Mouse (Mus musculus) neutrophil, adult 59 days (primary cell): ENCODE data around the gene Hmg20b. TPM values are rescaled to one million over a fixed set of nuclear protein-coding genes. Genes with fewer than 3 reads are reported as not detected.

ENCODE experiments used
- total RNA-seq, 2 experiments: library from RNA; stranded (reverse); gene quantifications; 1 replicate in 1 of 2; 2 replicates in 1 of 2; pipeline ENCODE4 v1.2.4; 2023

Hmg20b gene
- total RNA-seq: 10 to 100 TPM; 41.7 to 57.4 TPM

GRCm38 (mm10) chr10:81350351-81351063 lies at the start of gene Hmg20b:
Hmg20b (minus strand) TSS chr10:81350480.

GRCm38 (mm10) chr10:81392781-81393185 lies 42.5 kb upstream of the Hmg20b start, which contains the start of gene Smim24:
Smim24 (plus strand) TSS chr10:81393051.

DNA sequence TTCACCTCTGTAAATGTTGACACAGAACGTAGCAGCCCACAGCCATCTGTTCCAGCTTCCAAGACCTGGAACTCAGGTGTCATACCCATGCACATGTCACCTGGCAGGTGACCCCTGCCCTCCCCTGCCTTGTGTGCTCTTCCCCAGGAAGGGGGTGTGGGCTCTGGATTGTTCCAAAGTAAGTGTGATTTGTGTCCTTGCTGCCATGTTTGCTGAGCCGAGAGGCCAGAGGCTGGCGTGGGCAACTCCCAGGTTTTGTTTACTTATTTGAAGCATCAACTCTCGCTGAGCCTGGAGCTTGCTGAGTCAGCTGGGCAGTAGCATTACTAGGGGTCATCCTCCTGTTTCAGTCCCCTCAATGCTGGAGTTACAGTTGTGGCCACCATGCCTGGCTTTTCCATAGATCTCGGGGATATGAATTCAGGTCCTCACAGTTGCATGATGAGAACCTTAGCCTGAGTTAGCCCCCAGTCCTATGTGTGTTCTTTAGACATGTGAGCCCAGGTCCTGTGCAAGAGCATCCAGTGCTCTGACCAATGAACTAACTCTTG lies 38.3 kb upstream of the Hmg20b start, which contains the start of gene Gm48552:
Gm48552 (plus strand) TSS at position 501 of the 551 bp plus-strand sequence.

GRCm38 (mm10) chr10:81383802-81384604 lies 33.7 kb upstream of the Hmg20b start, which contains the start of the genes Dohh and Gm48551:
Dohh (plus strand) TSS chr10:81384428.
Gm48551 (plus strand) TSS chr10:81384466.

GRCm38 (mm10) chr10:81377793-81378552 lies 27.7 kb upstream of the Hmg20b start, which contains the start of gene Fzr1:
Fzr1 (minus strand) TSS chr10:81378516.

DNA sequence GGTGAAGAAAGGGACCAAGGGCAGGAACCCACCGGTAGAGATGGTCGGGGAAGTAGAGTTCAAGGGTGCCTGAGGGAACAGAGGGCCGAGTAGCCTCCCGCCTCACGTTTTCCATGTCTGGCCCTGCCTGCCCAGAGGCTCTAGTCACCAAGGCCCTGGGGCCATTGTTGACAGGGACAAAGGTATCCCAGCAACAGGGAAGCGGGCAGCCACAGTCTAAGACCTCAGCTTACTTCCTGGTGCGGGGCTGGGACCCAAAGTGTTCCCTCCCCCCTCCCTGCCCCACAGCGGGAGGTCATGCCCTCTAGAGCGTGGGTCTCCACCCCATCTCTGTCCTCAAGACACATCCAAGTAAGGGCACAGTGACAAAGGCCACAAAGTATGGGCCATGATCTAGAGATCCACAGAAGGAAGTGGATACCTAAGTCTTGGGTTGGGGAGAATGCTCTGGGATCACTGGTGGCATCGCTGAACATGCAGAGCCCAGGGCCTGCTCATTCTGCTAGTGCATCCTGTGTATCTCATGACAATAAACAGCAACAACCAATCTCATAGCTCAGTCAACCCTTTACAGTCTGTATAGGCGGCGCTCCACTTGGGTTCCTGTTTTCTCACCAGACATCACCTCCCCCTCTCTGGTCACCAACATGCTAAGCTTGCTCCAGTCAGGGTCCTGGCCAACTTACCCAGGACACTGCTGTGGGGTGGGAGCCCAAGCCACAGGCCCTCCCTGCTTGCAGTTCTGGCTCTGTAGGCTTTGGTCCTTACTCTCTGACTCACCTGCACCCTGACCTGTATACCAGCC lies 15.6 kb upstream of the Hmg20b start, which contains the start of gene 4930404N11Rik:
4930404N11Rik (minus strand) TSS at position 145 of the 805 bp plus-strand sequence.

DNA sequence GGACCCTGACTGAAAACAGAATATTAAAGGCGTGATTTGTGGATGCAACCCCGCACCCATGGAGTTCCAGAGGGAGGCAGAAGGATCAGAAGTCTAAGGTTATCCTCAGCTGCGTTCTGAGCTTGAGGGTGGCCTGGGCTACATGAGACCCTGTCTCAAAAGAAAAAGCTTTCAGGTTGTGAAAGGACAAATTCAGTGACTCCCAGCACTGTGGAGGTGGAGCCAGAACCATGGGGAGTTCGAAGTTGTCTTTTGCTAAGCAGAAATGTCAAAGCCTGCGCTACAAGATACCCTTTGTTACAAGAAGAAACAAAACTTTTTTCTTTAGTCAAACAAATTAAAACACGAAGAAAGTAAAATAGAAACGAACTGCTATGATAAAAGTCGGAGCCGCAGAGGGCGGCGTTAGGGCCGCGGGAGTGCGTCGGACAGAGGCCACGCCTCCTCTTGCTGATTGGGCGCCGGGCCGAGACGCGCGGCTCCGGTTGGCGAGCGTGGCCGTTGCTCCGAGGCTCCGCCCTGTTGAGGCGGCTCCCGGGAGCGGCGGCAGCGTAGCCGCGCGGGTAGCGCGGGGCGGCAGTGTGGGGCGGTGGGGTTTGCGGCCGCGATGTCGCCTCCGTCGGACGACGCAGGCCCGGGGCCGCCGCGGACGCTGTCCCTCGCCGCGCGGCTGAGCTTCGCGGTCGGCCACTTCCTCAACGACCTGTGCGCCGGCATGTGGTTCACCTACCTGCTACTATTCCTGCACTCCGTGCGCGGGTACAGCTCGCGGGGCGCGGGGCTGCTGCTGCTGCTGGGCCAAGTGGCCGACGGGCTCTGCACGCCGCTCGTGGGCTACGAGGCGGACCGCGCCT lies 6.9 kb upstream of the Hmg20b start, which contains the start of gene Mfsd12:
Mfsd12 (plus strand) TSS at position 501 of the 854 bp plus-strand sequence.

GRCm38 (mm10) chr10:81342686-81343505 lies 7.4 kb downstream of the Hmg20b start, which contains the start of gene Gipc3:
Gipc3 (minus strand) TSS chr10:81343266.

GRCm38 (mm10) chr10:81328386-81328785 lies 21.9 kb downstream of the Hmg20b start, which contains the start of gene Tbxa2r:
Tbxa2r (plus strand) TSS chr10:81328731.

GRCm38 (mm10) chr10:81320550-81321347 lies 29.5 kb downstream of the Hmg20b start, which contains the start of gene Cactin:
Cactin (plus strand) TSS chr10:81321103.

Other genes starting within 250 kb of the Hmg20b start
- gene Map2k2, start 244.6 kb downstream of the Hmg20b start, total RNA-seq: 10 to 100 TPM; 84.3 to 89.6 TPM
- gene Zbtb7a, start 215.3 kb downstream of the Hmg20b start, total RNA-seq: 10 to 100 TPM; 60.7 to 67.8 TPM
- 10 to 100 TPM; 27.4 to 29.6 TPM for gene Pias4, start 182.6 kb downstream of the Hmg20b start, total RNA-seq
- 100 to 1,000 TPM; 738 to 811 TPM for gene Eef2, start 173.8 kb downstream of the Hmg20b start, total RNA-seq
- gene Dapk3, start 167.5 kb downstream of the Hmg20b start, total RNA-seq: 10 to 100 TPM; 26.7 to 27.9 TPM
- gene 4930442H23Rik, start 166.6 kb downstream of the Hmg20b start, total RNA-seq: not detected
- gene Nmrk2, start 148.4 kb downstream of the Hmg20b start, total RNA-seq: not detected
- not detected for gene Atcay, start 119.6 kb downstream of the Hmg20b start, total RNA-seq
- gene Zfr2, start 117.3 kb downstream of the Hmg20b start, total RNA-seq: 1 to 10 TPM in 1 of 2 experiments, under 1 TPM in 1; 0.24 to 1.1 TPM
- 10 to 100 TPM in 1 of 2 experiments, 1 to 10 TPM in 1; 5.1 to 10.3 TPM for gene Matk, start 97.5 kb downstream of the Hmg20b start, total RNA-seq
- gene Mrpl54, start 83.5 kb downstream of the Hmg20b start, total RNA-seq: 10 to 100 TPM; 33.8 to 41.6 TPM
- 10 to 100 TPM; 26.1 to 28.4 TPM for gene Apba3, start 83.5 kb downstream of the Hmg20b start, total RNA-seq
- gene Tjp3, start 58.9 kb downstream of the Hmg20b start, total RNA-seq: 1 to 10 TPM; 5.1 to 5.4 TPM
- gene Pip5k1c, start 57.5 kb downstream of the Hmg20b start, total RNA-seq: 10 to 100 TPM; 92.2 TPM
- gene Cactin, start 29.4 kb downstream of the Hmg20b start, total RNA-seq: 10 to 100 TPM; 25.0 to 30.3 TPM
- gene Tbxa2r, start 21.7 kb downstream of the Hmg20b start, total RNA-seq: under 1 TPM; 0.49 to 0.58 TPM
- gene Gipc3, start 7.2 kb downstream of the Hmg20b start, total RNA-seq: not detected
- gene Mfsd12, start 7.0 kb upstream of the Hmg20b start, total RNA-seq: 10 to 100 TPM; 16.0 to 20.4 TPM
- gene 4930404N11Rik, start 15.3 kb upstream of the Hmg20b start, total RNA-seq: 1 to 10 TPM; 4.5 to 5.1 TPM
- gene Fzr1, start 28.0 kb upstream of the Hmg20b start, total RNA-seq: 10 to 100 TPM; 49.9 to 55.8 TPM
- 10 to 100 TPM; 16.9 to 19.6 TPM for gene Dohh, start 33.9 kb upstream of the Hmg20b start, total RNA-seq
- gene Gm48551, start 34.0 kb upstream of the Hmg20b start, total RNA-seq: 1 to 10 TPM in 1 of 2 experiments, under 1 TPM in 1; 0.35 to 1.0 TPM
- not detected for gene Gm48552, start 38.5 kb upstream of the Hmg20b start, total RNA-seq
- 1 to 10 TPM; 5.6 to 9.3 TPM for gene Smim24, start 42.6 kb upstream of the Hmg20b start, total RNA-seq
- gene Nfic, start 105.2 kb upstream of the Hmg20b start, total RNA-seq: 10 to 100 TPM; 59.7 to 65.2 TPM
- gene Celf5, start 132.2 kb upstream of the Hmg20b start, total RNA-seq: under 1 TPM in 1 of 2 experiments, not detected in 1; 0.46 TPM
- gene Ncln, start 145.9 kb upstream of the Hmg20b start, total RNA-seq: 100 to 1,000 TPM; 112 to 133 TPM
- 10 to 100 TPM; 68.9 to 87.5 TPM for gene S1pr4, start 149.7 kb upstream of the Hmg20b start, total RNA-seq
- gene Gna15, start 173.7 kb upstream of the Hmg20b start, total RNA-seq: 10 to 100 TPM; 36.8 to 37.6 TPM
- gene Gna11, start 194.7 kb upstream of the Hmg20b start, total RNA-seq: 10 to 100 TPM in 1 of 2 experiments, 1 to 10 TPM in 1; 9.7 to 13.9 TPM
- gene Aes, start 209.0 kb upstream of the Hmg20b start, total RNA-seq: 100 to 1,000 TPM; 319 to 329 TPM
- gene Tle2, start 224.1 kb upstream of the Hmg20b start, total RNA-seq: 1 to 10 TPM; 1.1 to 1.9 TPM